Mouse (Mus musculus) embryonic facial prominence, embryonic 15.5 days (tissue): ENCODE measurements around the gene Slc38a9. TPM values are rescaled to one million over a fixed set of nuclear protein-coding genes. Genes with fewer than 3 reads are reported as not detected.

Experiments
- ATAC-seq: fragments of 200-750 bp; cut with Nextera tagmentation; 2 replicates; pipeline ENCODE4 v1.8.0; 2017; ENCODE audit warnings: low read depth, moderate TSS enrichment; ENCODE audit not compliant: insufficient number of reproducible peaks, low FRiP score, low TSS enrichment
- H3K27ac ChIP-seq: fragments of 300-500 bp; sonication (generic); replicated peaks from 2 replicates; pipeline ENCODE4 v1.5.1; 2015; ENCODE audit warnings: mild to moderate bottlenecking, inconsistent platforms
- H3K27me3 ChIP-seq: fragments of 300-500 bp; sonication (generic); 2 replicates; pipeline ENCODE4 v1.6.1; 2015; ENCODE audit warnings: inconsistent platforms
- H3K36me3 ChIP-seq: fragments of 300-500 bp; sonication (generic); 2 replicates; pipeline ENCODE4 v1.6.1; 2015; ENCODE audit warnings: mild to moderate bottlenecking, inconsistent platforms
- H3K4me1 ChIP-seq: fragments of 300-500 bp; sonication (generic); 2 replicates; pipeline ENCODE4 v1.6.1; 2015; ENCODE audit warnings: inconsistent platforms
- H3K4me2 ChIP-seq: fragments of 300-500 bp; sonication (generic); replicated peaks from 2 replicates; pipeline ENCODE4 v1.6.1; 2015; ENCODE audit warnings: mild to moderate bottlenecking, inconsistent platforms
- H3K4me3 ChIP-seq: fragments of 300-500 bp; sonication (generic); replicated peaks from 2 replicates; pipeline ENCODE4 v1.5.1; 2015; ENCODE audit warnings: mild to moderate bottlenecking, inconsistent platforms
- H3K9ac ChIP-seq: fragments of 300-500 bp; sonication (generic); 2 replicates; pipeline ENCODE4 v1.6.1; 2015; ENCODE audit warnings: inconsistent platforms
- H3K9me3 ChIP-seq: fragments of 300-500 bp; sonication (generic); replicated peaks from 2 replicates; pipeline ENCODE4 v1.6.1; 2016; ENCODE audit warnings: inconsistent platforms
- WGBS: fragments of 180-500 bp; shearing (Covaris S2); methylation state at CpG from one replicate; pipeline ENCODE4 v1.1.7; 2015; 5-methylcytosine and 5-hydroxymethylcytosine counted together
- polyA plus RNA-seq: library from polyadenylated mRNA; unstranded; fragments of >200 nt; fragmentation: Nextera tagmentation; extraction: Ambion mirVana; gene quantifications from 2 replicates; pipeline ENCODE4 v1.2.1, GENCODE M21; 2015

Gene Slc38a9
- 19.0 and 20.2 TPM in 2 replicates for polyA plus RNA-seq

- H3K27ac ChIP-seq = peak within 1 kb of the TSS; percentile 74
- H3K4me3 ChIP-seq = peak within 1 kb of the TSS; percentile 77
- WGBS = under 1% methylated on average over 33 of the region's 33 CpGs
- H3K9me3 ChIP-seq = no peaks in the 10 kb centered on the region
- H3K27me3 ChIP-seq = no peaks in the 10 kb centered on the region
- no peaks in the 10 kb centered on the region for H3K36me3 ChIP-seq
- H3K4me2 ChIP-seq = peak within 1 kb of the TSS; percentile 85
- H3K4me1 ChIP-seq = peaks cover 8% of the 10 kb centered on the region
- H3K9ac ChIP-seq = peak within 1 kb of the TSS; percentile 69
- ATAC-seq = peak; percentile 96
These were observed at the start of gene Slc38a9 for GRCm38 (mm10) chr13:112660574-112661381. Gene Slc38a9 (plus strand): TSS chr13:112660751.

GRCm38 (mm10) chr13:112621592-112621991 lies 39.0 kb upstream of the Slc38a9 start:
- no peak overlapping the region for H3K4me2 ChIP-seq
- H3K4me3 ChIP-seq = no peak overlapping the region
- no peak overlapping the region for H3K27ac ChIP-seq
- no peaks in the 10 kb centered on the region for H3K27me3 ChIP-seq
- no peak overlapping the region for H3K9ac ChIP-seq
- 73% methylated on average over 3 of the region's 3 CpGs for WGBS
- H3K9me3 ChIP-seq = no peaks in the 10 kb centered on the region
- H3K4me1 ChIP-seq = no peaks in the 10 kb centered on the region
- no peak for ATAC-seq
- H3K36me3 ChIP-seq = no peaks in the 10 kb centered on the region

GRCm38 (mm10) chr13:112623656-112624055 lies 36.9 kb upstream of the Slc38a9 start:
- no peak for ATAC-seq
- 60% methylated on average over 7 of the region's 7 CpGs for whole genome bisulfite sequencing
- Histone ChIP-seq H3K4me1 (no peaks in the 10 kb centered on the region), H3K4me3 (no peak overlapping the region), H3K27me3 (no peaks in the 10 kb centered on the region), H3K9me3 (no peaks in the 10 kb centered on the region), H3K4me2 (no peak overlapping the region), H3K27ac (no peak overlapping the region), H3K36me3 (no peaks in the 10 kb centered on the region), H3K9ac (no peak overlapping the region)

- Histone ChIP-seq H3K9ac (no peak overlapping the region), H3K4me1 (no peaks in the 10 kb centered on the region), H3K4me3 (no peak overlapping the region), H3K36me3 (no peaks in the 10 kb centered on the region), H3K27me3 (no peaks in the 10 kb centered on the region), H3K9me3 (no peaks in the 10 kb centered on the region), H3K4me2 (no peak overlapping the region), H3K27ac (no peak overlapping the region)
- 73% methylated on average over 3 of the region's 3 CpGs for WGBS
- no peak for ATAC-seq
These were observed 35.9 kb upstream of the Slc38a9 start for GRCm38 (mm10) chr13:112624622-112625021.

GRCm38 (mm10) chr13:112625566-112625965 lies 35.0 kb upstream of the Slc38a9 start:
- no peak for ATAC-seq

GRCm38 (mm10) chr13:112635174-112635837 lies 25.2 kb upstream of the Slc38a9 start:
- H3K36me3 ChIP-seq = no peaks in the 10 kb centered on the region
- H3K4me1 ChIP-seq = no peaks in the 10 kb centered on the region
- no peak overlapping the region for H3K9ac ChIP-seq
- no peaks in the 10 kb centered on the region for H3K9me3 ChIP-seq
- no peak for ATAC-seq
- H3K4me3 ChIP-seq = no peak overlapping the region
- no peak overlapping the region for H3K4me2 ChIP-seq
- no peaks in the 10 kb centered on the region for H3K27me3 ChIP-seq
- WGBS = 59% methylated on average over 7 of the region's 7 CpGs
- no peak overlapping the region for H3K27ac ChIP-seq

More at GRCm38 (mm10) chr13:112625566-112625965, 35.0 kb upstream of the Slc38a9 start:
- Histone ChIP-seq H3K27ac (no peak overlapping the region), H3K4me3 (no peak overlapping the region), H3K4me1 (no peaks in the 10 kb centered on the region), H3K9ac (no peak overlapping the region), H3K36me3 (no peaks in the 10 kb centered on the region), H3K4me2 (no peak overlapping the region), H3K9me3 (no peaks in the 10 kb centered on the region), H3K27me3 (no peaks in the 10 kb centered on the region)

GRCm38 (mm10) chr13:112636498-112636897 lies 24.1 kb upstream of the Slc38a9 start:
- H3K9me3 ChIP-seq = no peaks in the 10 kb centered on the region
- no peak overlapping the region for H3K9ac ChIP-seq
- H3K4me3 ChIP-seq = no peak overlapping the region
- no peak overlapping the region for H3K4me2 ChIP-seq
- H3K27ac ChIP-seq = no peak overlapping the region
- ATAC-seq = no peak
- H3K36me3 ChIP-seq = no peaks in the 10 kb centered on the region
- WGBS = 34% methylated on average over 3 of the region's 3 CpGs
- no peaks in the 10 kb centered on the region for H3K4me1 ChIP-seq
- no peaks in the 10 kb centered on the region for H3K27me3 ChIP-seq

GRCm38 (mm10) chr13:112639111-112639510 lies 21.4 kb upstream of the Slc38a9 start:
- Histone ChIP-seq H3K27me3 (no peaks in the 10 kb centered on the region), H3K4me3 (no peak overlapping the region), H3K4me2 (no peak overlapping the region), H3K36me3 (no peaks in the 10 kb centered on the region), H3K9me3 (no peaks in the 10 kb centered on the region), H3K4me1 (no peaks in the 10 kb centered on the region), H3K9ac (no peak overlapping the region), H3K27ac (no peak overlapping the region)
- 70% methylated on average over 4 of the region's 4 CpGs for WGBS
- ATAC-seq = no peak

- 86% methylated on average over 3 of the region's 3 CpGs for WGBS
- H3K36me3 ChIP-seq = no peaks in the 10 kb centered on the region
- H3K4me3 ChIP-seq = no peak overlapping the region
- no peaks in the 10 kb centered on the region for H3K27me3 ChIP-seq
- no peak overlapping the region for H3K27ac ChIP-seq
- ATAC-seq = no peak
- H3K9me3 ChIP-seq = no peaks in the 10 kb centered on the region
- no peaks in the 10 kb centered on the region for H3K4me1 ChIP-seq
- no peak overlapping the region for H3K9ac ChIP-seq
- H3K4me2 ChIP-seq = no peak overlapping the region
These were observed 17.7 kb upstream of the Slc38a9 start for GRCm38 (mm10) chr13:112642897-112643296.

GRCm38 (mm10) chr13:112644996-112645395 lies 15.6 kb upstream of the Slc38a9 start:
- ATAC-seq = no peak
- Histone ChIP-seq H3K9me3 (no peaks in the 10 kb centered on the region), H3K9ac (no peak overlapping the region), H3K4me3 (no peak overlapping the region), H3K36me3 (no peaks in the 10 kb centered on the region), H3K27ac (no peak overlapping the region), H3K4me1 (no peaks in the 10 kb centered on the region), H3K27me3 (no peaks in the 10 kb centered on the region), H3K4me2 (no peak overlapping the region)
- WGBS = 75% methylated on average over 3 of the region's 3 CpGs

- ATAC-seq = no peak
- H3K9me3 ChIP-seq = no peaks in the 10 kb centered on the region
- no peak overlapping the region for H3K4me3 ChIP-seq
- H3K9ac ChIP-seq = no peak overlapping the region
- H3K36me3 ChIP-seq = no peaks in the 10 kb centered on the region
- H3K4me2 ChIP-seq = no peak overlapping the region
- no peaks in the 10 kb centered on the region for H3K27me3 ChIP-seq
- H3K4me1 ChIP-seq = no peaks in the 10 kb centered on the region
- WGBS = 85% methylated on average over 1 of the region's 1 CpGs
- H3K27ac ChIP-seq = no peak overlapping the region
These were observed 14.9 kb upstream of the Slc38a9 start for GRCm38 (mm10) chr13:112645529-112646186.
